Mouse (Mus musculus) C2C12 (cell line): ENCODE measurements around the gene Cd47. TPM values are rescaled to one million over a fixed set of nuclear protein-coding genes. Genes with fewer than 3 reads are reported as not detected.

Experiments
- H3K27me3 ChIP-seq: one replicate; pipeline ENCODE4 v1.6.1; 2011; ENCODE audit not compliant: control insufficient read depth, insufficient read depth, insufficient read length
- H3K36me3 ChIP-seq: one replicate; pipeline ENCODE4 v1.6.1; 2011; ENCODE audit not compliant: control insufficient read depth, insufficient read depth
- H3K4me3 ChIP-seq: one replicate; pipeline ENCODE4 v1.5.1; 2011; ENCODE audit warnings: mild to moderate bottlenecking, control low read depth; ENCODE audit not compliant: poor library complexity, insufficient read depth, severe bottlenecking
- H3K79me2 ChIP-seq: one replicate; pipeline ENCODE4 v1.6.1; 2011; ENCODE audit not compliant: control insufficient read depth, insufficient read depth
- H3K79me3 ChIP-seq: one replicate; pipeline ENCODE4 v1.6.1; 2011; ENCODE audit warnings: low read depth, control low read depth
- H3ac ChIP-seq: one replicate; pipeline ENCODE3; 2011; ENCODE audit warnings: low read depth; ENCODE audit not compliant: control insufficient read depth, insufficient read length
- CEBPB ChIP-seq: IDR thresholded peaks from one replicate; pipeline ENCODE4 v1.6.1; 2011; ENCODE audit warnings: low read depth, mild to moderate bottlenecking, control low read depth, moderate library complexity
- CTCF ChIP-seq: IDR thresholded peaks from one replicate; pipeline ENCODE4 v1.5.1; 2011; ENCODE audit not compliant: control insufficient read depth, insufficient read depth, insufficient read length
- FOSL1 ChIP-seq: IDR thresholded peaks from one replicate; pipeline ENCODE4 v1.8.0; 2011; ENCODE audit warnings: mild to moderate bottlenecking, low read length; ENCODE audit not compliant: poor library complexity, insufficient read depth, severe bottlenecking
- MAX ChIP-seq: IDR thresholded peaks from one replicate; pipeline ENCODE4 v1.6.1; 2011; ENCODE audit warnings: mild to moderate bottlenecking, control low read depth
- MYOD1 ChIP-seq: IDR thresholded peaks from one replicate; pipeline ENCODE4 v1.6.1; 2011; ENCODE audit warnings: low read depth; ENCODE audit not compliant: control insufficient read depth, insufficient read length
- MYOG ChIP-seq: IDR thresholded peaks from one replicate; pipeline ENCODE4 v1.6.1; 2011; ENCODE audit not compliant: control insufficient read depth, insufficient read length; ENCODE audit errors: extremely low read depth
- USF1 ChIP-seq: IDR thresholded peaks from one replicate; pipeline ENCODE4 v1.6.1; 2011; ENCODE audit warnings: low read depth, mild to moderate bottlenecking, control low read depth, moderate library complexity
- polyA plus RNA-seq: library from polyadenylated mRNA; unstranded; fragments of >200 nt; fragmentation: generic; extraction: Trizol; gene quantifications from one replicate; pipeline ENCODE4 v1.2.1, GENCODE M21; 2012; ENCODE audit warnings: missing spikeins

The Cd47 gene
- polyA plus RNA-seq, 1 experiment = 76.0 TPM

- no peaks in the 10 kb centered on the region for H3K79me2 ChIP-seq
- H3K4me3 ChIP-seq = no peak overlapping the region
- no peaks in the 10 kb centered on the region for H3K36me3 ChIP-seq
- H3ac ChIP-seq = no peak overlapping the region
- no peaks in the 10 kb centered on the region for H3K79me3 ChIP-seq
- TF ChIP-seq CEBPB (no peak), MAX (no peak), MYOD1 (no peak), MYOG (no peak), USF1 (no peak), FOSL1 (no peak), CTCF (no peak)
- no peaks in the 10 kb centered on the region for H3K27me3 ChIP-seq
Observed at GRCm38 (mm10) chr16:49941031-49941430, 140.7 kb downstream of the Cd47 start.

- Histone ChIP-seq H3ac (no peak overlapping the region), H3K36me3 (no peaks in the 10 kb centered on the region), H3K27me3 (no peaks in the 10 kb centered on the region), H3K4me3 (no peak overlapping the region), H3K79me2 (no peaks in the 10 kb centered on the region), H3K79me3 (no peaks in the 10 kb centered on the region)
- TF ChIP-seq USF1 = no peak
- no peak for TF ChIP-seq FOSL1
- TF ChIP-seq CTCF = no peak
- no peak for TF ChIP-seq CEBPB
- TF ChIP-seq MYOD1 = no peak
- no peak for TF ChIP-seq MAX
- TF ChIP-seq MYOG = no peak
Observed at GRCm38 (mm10) chr16:49943726-49944125, 143.4 kb downstream of the Cd47 start.

GRCm38 (mm10) chr16:49945084-49945483 lies 144.8 kb downstream of the Cd47 start:
- H3K36me3 ChIP-seq = no peaks in the 10 kb centered on the region
- H3K79me3 ChIP-seq = no peaks in the 10 kb centered on the region
- H3ac ChIP-seq = no peak overlapping the region
- no peaks in the 10 kb centered on the region for H3K79me2 ChIP-seq
- no peak overlapping the region for H3K4me3 ChIP-seq
- H3K27me3 ChIP-seq = no peaks in the 10 kb centered on the region
- TF ChIP-seq CTCF = no peak
- no peak for TF ChIP-seq MAX
- no peak for TF ChIP-seq MYOD1
- TF ChIP-seq USF1 = no peak

GRCm38 (mm10) chr16:49947049-49947448 lies 146.7 kb downstream of the Cd47 start:
- no peak overlapping the region for H3K4me3 ChIP-seq
- no peak for TF ChIP-seq MYOD1
- no peak for TF ChIP-seq FOSL1
- no peak for TF ChIP-seq MAX
- TF ChIP-seq CEBPB = no peak
- TF ChIP-seq MYOG = no peak
- TF ChIP-seq USF1 = no peak
- TF ChIP-seq CTCF = no peak
- H3ac ChIP-seq = no peak overlapping the region
- H3K27me3 ChIP-seq = no peaks in the 10 kb centered on the region
- H3K79me3 ChIP-seq = no peaks in the 10 kb centered on the region
- no peaks in the 10 kb centered on the region for H3K36me3 ChIP-seq
- no peaks in the 10 kb centered on the region for H3K79me2 ChIP-seq

- Histone ChIP-seq H3K79me2 (no peaks in the 10 kb centered on the region), H3K4me3 (no peak overlapping the region), H3ac (no peak overlapping the region), H3K36me3 (no peaks in the 10 kb centered on the region), H3K27me3 (no peaks in the 10 kb centered on the region), H3K79me3 (no peaks in the 10 kb centered on the region)
- TF ChIP-seq USF1 (no peak), CEBPB (no peak), FOSL1 (no peak), MYOG (no peak), MYOD1 (no peak), MAX (no peak), CTCF (no peak)
Observed at GRCm38 (mm10) chr16:49947610-49948009, 147.3 kb downstream of the Cd47 start.

- Histone ChIP-seq H3ac (no peak overlapping the region), H3K4me3 (no peak overlapping the region), H3K79me3 (no peaks in the 10 kb centered on the region), H3K79me2 (no peaks in the 10 kb centered on the region), H3K27me3 (no peaks in the 10 kb centered on the region), H3K36me3 (no peaks in the 10 kb centered on the region)
- TF ChIP-seq MYOD1 (no peak), MAX (no peak), CTCF (no peak), FOSL1 (no peak)
Observed at GRCm38 (mm10) chr16:49948287-49948686, 148.0 kb downstream of the Cd47 start.
